Mouse (Mus musculus) G1E-ER4 (cell line): ENCODE data around the gene Lrba. TPM values are rescaled to one million over a fixed set of nuclear protein-coding genes. Genes with fewer than 3 reads are reported as not detected.

ENCODE experiments used
- GATA1 ChIP-seq: IDR thresholded peaks from one replicate; pipeline ENCODE4 v1.8.0; 2012; ENCODE audit warnings: low read length, inconsistent platforms
- polyA plus RNA-seq: library from polyadenylated mRNA; stranded (reverse); fragments of >175 nt; gene quantifications from 2 replicates; pipeline ENCODE4 v1.2.3, GENCODE M21; 2012

Lrba gene
- polyA plus RNA-seq, 1 experiment: 6.7 TPM

DNA sequence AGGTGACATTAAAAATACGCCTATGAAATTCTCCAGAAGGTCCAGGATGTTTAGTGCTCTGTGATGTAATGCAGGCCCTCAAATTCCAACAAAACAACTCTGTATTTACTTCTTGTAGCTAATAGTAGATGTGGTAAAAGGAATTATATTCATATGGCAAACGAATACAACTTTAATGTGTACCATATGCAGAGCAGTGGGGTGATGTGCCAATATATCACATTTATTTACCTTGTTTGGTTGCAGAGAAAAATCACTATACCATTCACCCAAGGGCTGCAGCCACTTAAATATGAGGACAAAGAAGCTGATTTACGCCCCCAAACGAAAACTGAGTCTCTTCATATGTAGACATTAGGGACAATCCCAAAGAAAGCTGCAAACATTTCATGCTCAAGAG lies 538.0 kb downstream of the Lrba start:
- TF ChIP-seq GATA1: no peak

GRCm38 (mm10) chr3:86768553-86768952 lies 544.1 kb downstream of the Lrba start:
- no peak for TF ChIP-seq GATA1

GRCm38 (mm10) chr3:86768969-86769368 lies 544.5 kb downstream of the Lrba start:
- no peak for TF ChIP-seq GATA1

- no peak for TF ChIP-seq GATA1
Measured at GRCm38 (mm10) chr3:86774566-86775443, 550.3 kb downstream of the Lrba start.

- no peak for TF ChIP-seq GATA1
Measured at GRCm38 (mm10) chr3:86775444-86775828, 551.0 kb downstream of the Lrba start.

DNA sequence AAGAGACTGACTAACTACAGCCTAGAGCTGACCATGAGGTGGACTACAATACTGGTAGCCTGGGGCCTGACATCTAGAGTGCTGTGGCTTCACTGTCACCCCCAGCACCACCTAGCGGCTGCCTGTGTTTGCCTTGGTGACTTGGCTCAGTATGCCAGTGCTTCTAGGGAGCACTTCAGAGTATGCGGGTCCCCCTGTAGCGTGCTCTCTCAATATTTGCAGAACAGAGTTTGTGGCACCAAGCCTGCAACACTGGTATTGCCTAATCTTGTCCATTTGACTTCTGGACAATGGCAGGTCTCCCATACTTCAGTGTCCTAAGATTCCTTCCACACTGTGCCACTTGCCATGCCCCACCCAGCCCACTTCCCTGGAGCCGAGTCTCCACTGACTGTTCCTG lies 555.2 kb downstream of the Lrba start:
- TF ChIP-seq GATA1: no peak

DNA sequence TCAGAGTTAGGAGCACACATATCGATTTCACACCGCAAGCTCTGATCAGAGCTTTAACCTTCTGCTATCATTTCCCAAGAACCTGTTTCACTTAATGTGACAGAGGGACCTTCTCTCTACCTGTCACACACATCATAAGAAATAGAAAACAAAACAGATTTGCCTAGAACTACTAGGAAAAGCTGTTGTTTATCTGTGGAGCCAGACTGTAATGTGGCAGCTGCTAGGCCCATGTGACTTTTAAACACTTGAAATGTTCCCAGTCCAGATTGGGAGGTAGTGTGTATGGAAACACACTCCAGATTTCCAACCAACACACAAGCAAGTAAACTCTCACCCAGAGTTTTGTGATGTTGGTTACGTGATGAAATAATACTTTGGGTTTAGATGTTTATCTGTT lies 559.6 kb downstream of the Lrba start:
- no peak for TF ChIP-seq GATA1

DNA sequence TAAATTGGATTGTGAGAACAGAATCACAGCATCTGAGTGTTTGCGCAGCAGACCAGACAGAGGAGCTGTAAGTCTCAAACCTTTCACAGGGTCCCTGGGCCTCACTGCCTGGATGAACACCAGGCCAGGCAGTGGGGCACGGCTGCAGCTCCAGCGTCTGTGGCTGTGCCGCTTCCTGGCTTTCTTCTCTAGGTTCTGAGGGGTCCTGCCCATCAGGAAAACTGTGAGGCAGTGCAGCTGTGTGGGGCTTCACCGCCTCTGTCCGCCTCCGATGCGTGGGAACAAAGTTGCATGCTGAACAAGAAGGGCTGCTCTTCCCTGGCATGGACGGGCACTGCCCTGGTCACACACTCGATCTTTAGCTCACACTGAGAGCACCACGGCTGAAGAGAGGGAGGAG lies 560.5 kb downstream of the Lrba start:
- no peak for TF ChIP-seq GATA1

- TF ChIP-seq GATA1: no peak
Measured at GRCm38 (mm10) chr3:86786280-86786679, 561.8 kb downstream of the Lrba start.

- TF ChIP-seq GATA1: no peak
Measured at GRCm38 (mm10) chr3:86786845-86787351, 562.4 kb downstream of the Lrba start.

DNA sequence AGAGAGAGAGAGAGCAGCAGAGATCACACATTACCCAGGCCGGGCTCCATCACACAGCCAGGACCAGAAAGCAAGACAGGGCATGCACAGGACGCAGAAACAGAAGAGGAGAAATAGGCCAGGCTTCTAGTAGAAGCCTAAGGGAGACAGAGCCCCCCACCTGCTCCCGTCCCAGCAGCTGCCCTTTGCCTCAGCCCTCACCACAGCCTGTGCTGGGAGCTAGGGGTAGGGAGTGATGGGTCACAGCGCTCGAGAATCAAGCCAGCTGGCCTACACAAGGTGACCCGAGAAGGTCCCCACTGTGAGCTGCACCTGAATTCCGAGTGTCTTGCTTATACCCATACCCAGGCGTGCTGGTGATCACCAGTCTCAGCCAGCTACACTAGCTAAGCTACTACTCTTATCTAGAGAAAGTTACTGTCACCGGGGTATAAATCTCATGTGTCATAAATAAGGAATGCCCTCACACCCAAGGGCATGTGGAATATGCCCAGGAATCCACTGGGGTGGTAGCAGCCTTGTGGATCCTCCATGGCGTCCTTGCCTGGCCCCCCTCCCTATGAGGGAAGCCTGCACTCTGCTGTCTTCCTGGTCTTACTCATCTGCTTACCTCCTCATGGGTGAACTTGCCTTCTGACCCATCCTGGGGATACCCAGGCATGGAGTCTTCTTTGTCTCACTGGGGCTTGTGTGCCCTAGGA lies 563.1 kb downstream of the Lrba start:
- no peak for TF ChIP-seq GATA1

- TF ChIP-seq GATA1: no peak
Measured at GRCm38 (mm10) chr3:86788711-86789110, 564.2 kb downstream of the Lrba start.

DNA sequence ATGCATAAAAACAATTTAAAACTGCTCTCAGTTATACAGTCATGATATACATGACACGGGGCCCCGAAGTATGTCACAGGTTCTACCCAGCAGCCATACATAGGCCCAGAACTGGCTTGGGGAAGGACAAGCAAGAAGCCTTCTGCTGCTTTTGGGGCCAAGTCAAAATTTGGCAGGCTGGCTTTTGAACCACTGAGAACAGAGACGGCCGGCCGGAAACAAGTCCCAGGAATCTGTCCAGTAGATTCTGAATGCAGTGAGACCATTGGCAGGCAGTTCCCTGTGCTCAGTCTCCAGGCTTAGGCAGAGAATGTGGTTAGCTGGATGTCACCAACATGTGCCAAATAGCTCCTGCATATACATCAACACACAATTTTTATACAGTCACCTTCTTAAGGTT lies 565.3 kb downstream of the Lrba start:
- TF ChIP-seq GATA1: no peak

DNA sequence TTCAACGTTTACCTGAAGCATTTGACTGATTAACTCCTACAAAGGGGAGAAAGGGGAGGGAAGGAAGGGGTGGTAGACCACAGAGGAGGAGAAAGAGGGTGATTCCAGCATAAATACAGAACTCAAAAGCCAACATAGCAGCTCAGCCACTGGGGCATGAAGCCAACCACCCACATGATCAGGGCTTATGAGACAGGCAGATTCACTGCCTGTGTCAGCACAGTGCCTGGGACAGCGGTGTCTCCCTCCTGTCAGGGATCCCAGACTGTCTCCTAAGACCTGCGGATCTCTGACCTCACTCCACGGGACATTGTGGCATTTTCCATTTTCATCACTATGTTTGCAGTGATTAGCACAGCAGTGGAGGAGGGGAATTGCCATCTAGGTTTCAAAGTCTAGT lies 568.8 kb downstream of the Lrba start:
- no peak for TF ChIP-seq GATA1

- TF ChIP-seq GATA1: no peak
Measured at GRCm38 (mm10) chr3:86793720-86794191, 569.3 kb downstream of the Lrba start.

DNA sequence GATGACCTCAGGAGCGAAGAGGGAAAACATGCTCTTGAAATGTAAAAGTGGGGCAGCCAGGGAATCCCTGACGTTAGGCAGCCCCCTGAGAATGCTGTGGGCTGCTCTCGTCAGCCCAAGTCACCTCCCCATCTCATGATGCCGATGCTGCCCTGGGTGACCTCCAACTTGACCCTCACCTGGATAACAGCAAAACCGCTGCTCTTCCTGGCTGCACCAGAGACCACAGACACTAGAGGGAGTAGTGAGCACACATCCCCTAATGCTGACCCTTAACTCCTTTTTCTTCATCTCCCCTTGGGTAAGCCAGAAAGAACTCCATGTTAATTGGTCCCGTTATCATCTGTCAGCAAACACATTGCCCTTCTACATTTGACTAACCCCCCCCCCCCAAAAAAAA lies 572.2 kb downstream of the Lrba start:
- TF ChIP-seq GATA1: no peak
